Mouse (Mus musculus) lung, postnatal 14 days (tissue): ENCODE results near the gene Skint8.
"Not testable (repeated sequence)": the region's sequence is repeated elsewhere in the genome, so short reads cannot be mapped to it uniquely, and the experiment has no call there.

Experiments
- DNase-seq: peaks from one replicate; pipeline ENCODE4 v3.0.0; 2021

Skint8 gene

DNA sequence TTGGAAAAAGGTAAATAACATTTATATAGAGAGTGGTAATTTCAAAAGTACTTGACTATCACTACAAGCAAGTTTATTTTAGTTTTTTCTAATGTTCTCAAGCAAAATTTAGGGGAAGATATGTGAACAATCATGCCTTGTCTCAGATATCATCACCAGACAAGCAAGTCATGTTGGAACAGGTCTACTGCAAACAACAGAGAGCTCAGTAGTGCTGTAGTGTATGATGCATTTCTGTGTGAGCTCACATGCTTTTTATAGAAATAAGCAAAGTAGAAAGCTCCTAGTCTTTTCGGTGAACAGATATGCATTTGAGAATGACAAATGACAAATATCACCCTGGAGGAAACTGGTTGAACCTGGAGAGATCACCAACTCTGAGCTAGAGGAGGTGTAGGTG, at the start of gene Skint8:
Gene Skint8 (plus strand): TSS at position 301 of the 400 bp plus-strand sequence.
- no peak for DNase-seq

DNA sequence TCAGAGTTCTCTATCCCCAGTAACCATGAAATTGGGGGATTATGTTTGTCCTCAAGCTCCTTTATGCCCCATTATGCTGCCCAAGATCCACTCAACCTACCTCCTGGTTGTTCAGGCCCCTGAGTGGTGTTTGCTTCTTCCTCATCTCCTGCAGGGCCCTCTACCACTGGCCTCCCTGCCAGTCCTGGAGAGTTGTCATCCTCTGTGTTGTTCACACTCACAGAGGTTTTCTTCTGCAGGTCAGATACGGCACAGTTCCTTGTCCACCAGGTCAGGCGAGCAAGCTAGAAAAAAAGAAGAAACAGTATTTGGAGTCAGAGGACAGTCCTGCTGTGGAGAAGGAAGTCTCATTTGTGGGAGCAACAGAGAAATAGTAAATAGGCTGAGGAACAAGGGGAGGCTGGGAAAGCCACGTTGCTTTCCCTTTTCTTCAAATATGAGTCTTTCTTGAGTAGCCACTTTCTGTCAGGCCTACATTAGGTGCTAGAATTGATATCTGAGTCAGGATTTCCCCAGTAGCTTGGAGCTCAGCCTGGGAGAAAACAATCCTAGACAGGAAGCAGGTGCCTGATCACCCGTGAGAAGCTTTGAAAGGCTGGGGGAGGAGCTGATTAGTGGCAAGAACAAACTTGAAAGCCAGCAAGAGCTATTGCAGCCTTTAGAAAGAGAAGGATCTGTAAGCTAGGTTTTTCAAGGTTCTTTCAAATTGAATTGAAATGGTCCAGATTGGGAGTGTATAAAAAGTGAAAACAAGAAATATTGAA, 38.9 kb upstream of the Skint8 start:
- DNase-seq, result no peak

DNA sequence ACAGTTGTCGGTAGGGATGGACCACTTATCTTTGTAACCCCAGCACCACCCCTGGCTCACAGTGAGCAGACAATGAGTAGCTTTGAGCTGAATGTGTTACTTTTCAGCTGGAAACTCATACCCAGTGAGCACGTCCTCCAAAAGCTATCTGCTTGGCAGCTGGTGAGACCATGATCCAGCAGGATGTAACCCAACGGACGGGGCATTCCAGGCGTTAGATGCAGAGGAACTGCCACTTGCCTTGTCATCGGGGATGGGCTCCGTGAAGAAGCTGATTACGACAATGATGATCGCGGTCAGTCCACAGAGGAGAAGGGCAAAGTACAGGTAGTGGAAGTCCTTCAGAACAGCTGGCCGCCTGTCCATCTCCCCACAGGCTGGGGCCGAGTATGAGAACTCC, 35.6 kb upstream of the Skint8 start:
- no peak for DNase-seq

DNA sequence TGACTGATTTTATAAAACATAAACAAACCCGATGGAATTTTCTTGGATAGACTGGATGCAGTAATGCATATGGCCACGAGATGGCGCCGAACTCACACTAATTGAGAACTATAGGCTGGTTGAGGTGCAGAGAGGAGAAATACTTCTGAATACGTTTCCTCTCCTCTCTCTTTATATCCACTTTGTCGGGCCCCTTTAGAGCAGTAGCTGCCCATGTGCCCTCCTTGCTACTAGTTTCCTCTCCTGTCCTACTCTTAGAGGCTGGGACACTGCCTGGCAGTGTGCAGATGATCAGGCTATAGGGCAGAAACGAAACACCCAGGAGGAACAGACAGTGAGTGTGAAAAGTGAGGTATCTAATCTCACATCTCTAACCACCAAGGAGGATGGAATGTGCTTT, 33.2 kb upstream of the Skint8 start:
- DNase-seq, result peak; percentile 66

DNA sequence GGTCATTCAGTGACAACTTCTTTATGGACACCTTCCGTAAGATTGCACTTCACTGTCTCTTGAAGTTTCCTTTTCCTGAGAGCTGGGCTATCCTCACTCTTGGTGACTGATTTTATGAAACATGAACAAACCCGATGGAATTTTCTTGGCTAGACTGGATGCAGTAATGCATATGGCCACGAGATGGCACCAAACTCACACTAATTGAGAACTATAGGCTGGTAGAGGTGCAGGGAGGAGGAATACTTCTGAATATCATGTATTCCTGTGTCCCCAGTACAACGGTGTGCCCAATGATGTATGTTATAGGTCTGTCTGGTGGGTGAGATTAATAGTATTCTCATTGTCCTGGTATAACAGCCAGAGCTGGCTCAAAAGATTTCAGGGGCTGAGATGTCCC, 32.6 kb upstream of the Skint8 start:
- peak; percentile 74 for DNase-seq

DNA sequence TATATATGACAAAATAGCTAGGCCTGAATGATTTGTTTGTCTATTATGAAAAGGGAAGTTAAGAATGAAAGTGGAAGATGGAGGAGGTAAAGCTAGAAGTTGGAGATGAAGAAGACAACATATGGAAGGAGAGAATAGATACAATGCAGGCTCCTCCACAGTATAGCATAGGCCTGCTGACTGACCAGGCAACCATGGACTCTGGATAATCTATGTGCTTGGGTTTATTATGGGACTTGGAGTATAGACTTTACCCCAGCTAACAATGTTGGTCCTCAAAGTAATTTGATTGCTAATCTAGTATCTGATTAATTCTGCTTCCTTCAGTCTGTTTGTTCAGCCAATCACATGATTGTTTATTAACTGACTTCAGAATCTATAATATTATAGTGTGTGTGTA, 27.1 kb upstream of the Skint8 start:
- no peak for DNase-seq

DNA sequence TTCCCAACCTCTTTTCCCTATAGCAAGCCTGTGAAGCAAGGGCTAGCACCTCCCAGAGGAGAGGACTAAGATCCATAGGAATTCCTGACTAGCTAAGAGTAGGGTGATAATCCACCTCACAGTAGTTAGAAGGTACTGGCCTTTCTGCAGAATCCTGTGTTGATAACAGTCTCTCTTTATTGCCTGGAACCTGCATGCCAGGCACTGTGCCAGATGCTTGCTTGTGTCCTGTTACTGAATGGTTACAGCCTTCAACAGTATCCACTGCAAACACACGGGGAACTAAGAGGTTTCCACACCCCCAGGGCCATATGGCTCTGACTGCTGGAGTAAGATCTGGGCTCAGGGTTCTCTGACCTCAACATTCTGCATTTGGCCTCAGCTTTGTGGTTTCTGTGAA, 21.4 kb upstream of the Skint8 start:
- DNase-seq, result no peak

DNA sequence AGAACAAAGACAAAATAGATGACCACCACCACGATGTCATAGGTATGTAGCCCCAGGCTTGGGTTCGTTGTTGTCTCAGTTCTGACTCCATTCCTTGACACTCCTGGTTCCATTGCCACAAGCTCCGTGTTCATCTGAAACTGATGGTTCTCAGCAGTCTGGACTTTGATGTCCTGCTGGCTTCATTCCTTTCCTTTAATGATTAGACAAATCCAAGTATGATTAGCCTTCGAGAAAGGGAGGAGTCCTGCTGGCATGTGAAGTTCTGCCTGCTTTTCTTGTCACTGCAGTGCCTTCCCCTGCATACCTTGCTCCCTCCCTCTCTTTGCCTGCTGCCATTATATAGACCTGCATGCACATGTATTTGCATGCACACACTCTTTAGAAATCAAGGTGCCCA, 20.6 kb upstream of the Skint8 start:
- DNase-seq, result no peak

DNA sequence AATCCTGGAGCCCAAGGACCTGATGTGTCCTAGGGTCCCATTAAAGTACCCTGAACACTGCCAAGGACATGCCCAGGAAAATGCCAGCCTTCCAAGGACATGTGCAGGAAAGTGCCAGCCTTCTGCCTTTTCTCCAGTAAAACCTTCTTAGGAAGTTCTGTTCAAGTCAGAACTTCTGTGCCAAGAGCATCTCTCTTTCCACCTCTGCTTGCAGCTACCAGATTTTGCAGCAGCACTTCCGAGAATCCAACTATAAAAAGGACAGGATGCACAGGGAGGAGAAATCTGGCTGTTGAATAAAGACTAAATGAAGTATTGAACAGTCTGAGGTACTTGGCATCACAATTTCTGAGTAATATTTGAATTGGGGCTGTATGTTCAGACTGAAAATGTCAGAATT, 18.7 kb upstream of the Skint8 start:
- DNase-seq, result not testable (repeated sequence)

DNA sequence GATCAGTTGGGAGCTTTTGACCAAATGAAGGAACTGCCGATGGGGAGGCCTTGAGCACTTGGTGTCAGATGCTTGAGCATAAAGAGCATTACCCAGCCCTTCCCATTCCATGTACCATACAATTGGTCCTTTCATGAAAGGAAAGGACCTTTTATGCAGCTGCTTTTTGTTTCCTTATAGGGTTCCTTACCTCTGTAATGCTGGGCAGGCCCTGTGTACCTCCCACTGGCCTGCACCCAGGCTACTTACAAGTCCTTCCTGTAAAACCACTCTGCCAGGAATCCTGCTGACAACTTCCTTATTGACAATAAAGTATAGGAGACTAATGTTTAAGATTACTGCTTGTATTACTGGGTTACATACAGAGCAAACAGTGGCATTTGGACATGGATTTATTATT, 17.7 kb upstream of the Skint8 start:
- DNase-seq, result no peak

DNA sequence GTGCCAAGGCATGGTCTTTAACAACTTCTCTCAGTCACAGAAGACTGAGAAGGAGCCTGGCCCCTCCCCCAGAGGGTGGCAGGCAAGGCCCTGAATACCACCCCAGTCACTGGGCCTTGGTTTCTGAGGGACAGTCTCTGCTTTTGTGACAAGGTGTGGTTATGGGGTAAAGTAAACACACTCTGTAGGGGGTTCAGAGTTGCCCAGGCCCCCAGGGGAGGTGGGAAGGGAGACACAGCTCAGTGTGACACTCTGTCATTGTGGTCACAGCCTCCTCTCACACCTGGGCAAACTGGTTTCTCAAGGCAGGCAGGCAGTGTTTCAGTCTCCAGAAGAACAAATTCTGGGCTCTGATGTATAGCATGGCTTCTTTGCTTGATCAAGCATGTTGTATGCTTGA, 16.4 kb upstream of the Skint8 start, which contains the start of gene Slc5a9:
Gene Slc5a9 (minus strand): TSS at position 144 of the 400 bp plus-strand sequence.
- no peak for DNase-seq

DNA sequence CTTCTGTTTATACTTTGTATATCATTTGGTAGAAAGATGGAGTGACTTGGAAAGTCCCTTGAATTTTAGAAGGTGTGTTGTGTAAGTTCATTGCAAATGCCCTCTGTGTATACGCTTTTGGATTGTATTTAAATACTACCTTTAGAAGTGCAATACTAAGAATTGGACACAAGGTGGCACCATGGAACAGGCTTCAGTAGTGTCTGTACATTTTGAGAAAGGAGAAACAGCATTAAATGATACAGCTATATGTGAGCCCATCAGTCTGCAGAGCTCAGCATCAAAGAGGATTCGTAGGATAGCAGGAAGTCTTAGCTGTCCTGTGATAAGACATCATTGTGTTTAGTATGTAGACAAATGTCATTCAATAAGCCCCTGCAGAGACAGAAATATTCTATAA, 11.3 kb upstream of the Skint8 start:
- DNase-seq, result no peak

DNA sequence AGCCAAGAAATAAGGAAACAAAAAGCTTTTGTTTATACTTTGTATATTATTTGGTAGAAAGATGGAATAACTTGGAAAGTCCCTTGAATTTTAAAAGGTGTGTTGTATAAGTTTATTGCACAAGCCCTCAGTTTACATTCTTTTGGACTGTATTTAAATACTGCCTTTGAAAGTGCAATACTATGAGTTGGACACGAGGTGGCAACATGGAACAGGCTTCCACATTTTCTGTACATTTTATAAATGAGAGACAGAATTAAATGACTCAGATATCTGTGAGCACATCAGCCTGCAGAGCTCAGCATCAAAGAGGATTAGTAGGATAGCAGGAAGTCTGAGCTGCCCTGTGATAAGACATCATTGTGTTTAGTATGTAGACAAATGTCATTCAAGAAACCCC, 42.1 kb downstream of the Skint8 start:
- no peak for DNase-seq

DNA sequence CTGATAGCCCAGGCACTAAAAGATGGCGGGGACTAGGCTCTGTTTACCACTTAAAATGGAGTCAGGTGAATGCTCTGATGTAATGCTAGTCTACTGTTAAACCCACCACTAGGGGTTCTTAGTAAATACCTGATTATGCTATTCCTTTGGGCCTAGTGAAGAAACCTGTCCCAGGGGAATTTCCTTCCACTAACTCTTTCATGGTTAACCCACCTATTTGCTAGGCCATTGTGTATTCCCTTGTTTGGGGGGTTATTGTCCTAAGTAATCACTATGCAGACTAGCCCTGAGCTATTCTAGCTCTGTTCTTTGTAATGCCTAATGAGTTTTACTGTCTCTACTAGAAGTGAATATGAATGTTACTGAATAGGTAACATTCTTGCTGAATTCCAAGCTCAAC, 44.0 kb downstream of the Skint8 start:
- not testable (repeated sequence) for DNase-seq

DNA sequence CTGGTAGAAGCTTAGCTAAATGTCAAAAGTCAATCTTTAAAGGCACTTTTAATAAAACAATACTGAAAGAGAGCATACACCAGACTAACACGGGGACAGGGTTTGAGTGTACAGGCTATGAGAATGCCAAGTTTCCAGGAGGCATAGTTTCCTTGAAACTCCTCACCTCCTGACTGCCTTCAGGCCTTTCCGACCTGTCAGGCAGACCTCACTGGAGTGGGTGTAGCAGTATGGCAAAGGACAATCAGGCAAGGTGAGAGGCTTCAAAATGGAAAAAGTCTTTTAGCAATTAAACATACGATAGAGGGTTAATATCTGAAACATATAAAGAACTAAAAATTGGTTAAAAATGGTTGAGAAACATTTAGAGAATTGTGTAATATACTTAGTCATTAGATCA, 44.5 kb downstream of the Skint8 start:
- DNase-seq, result no peak

DNA sequence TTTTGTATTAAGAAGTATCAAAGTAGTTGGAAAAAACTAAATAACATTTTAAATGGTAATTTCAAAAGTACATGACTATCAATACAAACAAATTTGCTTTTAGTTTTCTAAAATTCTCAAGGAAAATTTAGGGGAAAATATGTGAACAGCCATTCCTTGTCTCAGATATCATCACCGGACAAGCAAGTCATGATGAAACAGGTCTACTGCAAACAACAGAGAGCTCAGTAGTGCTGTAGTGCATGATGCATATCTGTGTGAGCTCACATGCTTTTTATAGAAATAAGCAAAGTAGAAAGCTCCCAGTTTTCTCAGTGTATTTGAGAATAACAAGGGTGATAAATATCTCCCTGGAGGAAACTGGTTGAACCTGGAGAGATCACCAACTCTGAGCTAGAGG, 53.4 kb downstream of the Skint8 start, which contains the start of gene Skint7:
Gene Skint7 (plus strand): TSS at position 301 of the 400 bp plus-strand sequence.
- no peak for DNase-seq
